Mouse (Mus musculus): ENCODE results near the gene Trpc5os.

Gene Trpc5os

DNA sequence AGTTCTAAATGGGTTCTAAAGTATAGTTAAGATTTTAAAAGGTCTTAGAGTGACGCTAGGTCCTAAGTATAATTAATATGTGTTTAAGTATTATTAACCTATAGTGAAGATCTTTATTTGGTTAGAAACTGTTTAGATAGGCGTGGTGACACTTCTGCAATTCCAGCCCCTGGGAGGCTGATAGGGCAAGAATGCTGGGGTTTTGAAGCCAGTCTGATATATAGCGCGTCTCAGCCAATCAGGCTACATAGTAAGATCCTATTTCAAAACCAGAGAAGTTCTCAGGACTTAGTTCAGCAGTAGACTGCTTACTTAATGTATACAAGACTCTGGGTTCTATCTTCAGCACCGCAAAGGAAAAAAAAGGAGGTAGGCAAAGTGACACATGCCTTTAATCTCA, at the start of gene Trpc5os:
Gene Trpc5os, plus strand, starts transcription at position 301 of the 400 bp plus-strand sequence.
- in situ Hi-C loops (cut with MseI, MboI), result no loop called here

GRCm38 (mm10) chrX:144408036-144408435, 48.3 kb upstream of the Trpc5os start:
- in situ Hi-C loops (cut with MseI, MboI), result loop anchor here in 1 of 2 experiments (25.0 kb wide), 1 partner anchor 229 kb away; no protein-coding TSS in a partner anchor

DNA sequence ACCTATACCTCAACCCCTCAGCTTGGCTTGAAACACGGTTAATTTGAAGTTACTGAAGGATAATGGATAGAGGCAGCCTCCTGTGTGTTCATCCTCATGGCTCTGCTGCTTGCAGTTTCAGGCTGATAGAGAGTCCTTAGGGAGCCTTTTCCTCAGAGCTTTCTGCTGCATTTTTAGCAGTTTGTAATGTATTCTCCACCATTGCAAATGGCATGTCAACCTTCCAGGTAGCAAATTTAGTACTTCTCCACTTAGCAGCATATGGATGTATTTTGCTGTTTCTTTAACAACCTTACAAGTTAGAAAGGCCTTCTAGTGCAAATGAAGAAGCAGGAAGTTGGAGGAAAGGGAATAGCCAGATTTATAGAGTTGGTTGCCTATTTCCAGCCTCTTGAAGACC, 36.1 kb upstream of the Trpc5os start:
- in situ Hi-C loops (cut with MseI, MboI), result loop anchor here in 1 of 2 experiments (25.0 kb wide), 1 partner anchor 217 kb away; no protein-coding TSS in a partner anchor

DNA sequence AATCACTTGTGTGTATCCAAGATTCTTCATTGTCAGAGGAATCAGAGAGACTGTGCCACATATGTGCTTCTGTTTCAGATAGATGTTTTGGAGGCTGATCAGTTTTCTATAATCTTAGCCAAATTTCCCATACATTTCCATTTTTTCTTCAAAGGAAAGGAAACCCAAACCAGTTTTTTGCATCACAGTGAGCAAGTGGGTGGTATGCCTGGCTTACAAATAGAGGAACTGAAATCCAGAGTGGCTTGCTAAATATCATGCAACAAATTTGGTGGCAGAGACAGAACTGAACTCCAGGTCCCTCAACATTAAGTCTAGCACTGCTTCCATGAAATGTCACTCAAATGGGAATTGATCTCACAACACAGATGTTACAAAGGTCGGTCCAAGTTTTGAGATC, 35.3 kb upstream of the Trpc5os start:
- in situ Hi-C loops (cut with MseI, MboI), result loop anchor here in 1 of 2 experiments (25.0 kb wide), 1 partner anchor 216 kb away; no protein-coding TSS in a partner anchor

DNA sequence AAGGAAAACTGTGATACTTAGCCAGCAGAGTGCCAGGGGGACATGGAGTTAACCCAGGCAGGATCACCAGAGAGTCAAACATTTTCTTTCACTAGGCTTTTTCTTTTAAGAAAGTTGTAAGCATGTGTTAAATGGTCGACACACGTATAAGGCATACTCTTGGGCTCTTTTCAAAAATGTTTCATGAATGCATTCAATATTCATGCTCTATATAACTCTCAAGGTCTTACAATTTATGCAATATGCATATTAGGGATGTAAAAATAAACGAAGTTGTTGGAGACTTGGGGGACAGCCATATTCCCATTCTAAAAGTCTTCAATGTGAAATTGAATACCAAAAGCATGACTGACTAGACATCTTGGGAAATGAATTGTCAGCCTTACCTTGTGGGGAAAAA, 32.5 kb upstream of the Trpc5os start:
- in situ Hi-C loops (cut with MseI, MboI), result loop anchor here in 1 of 2 experiments (25.0 kb wide), 1 partner anchor 213 kb away; no protein-coding TSS in a partner anchor

GRCm38 (mm10) chrX:144464416-144464815, 8.0 kb downstream of the Trpc5os start:
- in situ Hi-C loops (cut with MseI, MboI), result no loop called here

DNA sequence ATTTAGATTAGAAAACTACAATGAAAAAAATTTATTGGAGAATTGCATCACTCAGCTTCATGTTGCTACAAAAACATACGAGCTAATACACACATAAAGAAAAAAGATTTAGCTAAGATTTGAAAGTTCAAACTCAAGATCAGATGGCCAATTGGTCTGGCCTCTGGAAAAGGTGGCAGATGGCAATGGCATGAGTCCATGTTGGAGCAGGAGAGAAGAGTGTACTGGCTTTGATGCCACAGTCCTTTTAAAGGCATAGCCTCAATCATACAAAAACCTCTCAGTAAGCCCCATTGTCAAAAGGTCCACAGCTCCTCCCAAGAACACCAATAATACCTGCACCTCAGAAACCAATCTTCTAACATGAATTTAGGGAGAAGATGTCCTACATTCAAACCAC, 35.0 kb downstream of the Trpc5os start:
- in situ Hi-C loops (cut with MseI, MboI), result no loop called here

GRCm38 (mm10) chrX:144523239-144523638, 66.9 kb downstream of the Trpc5os start:
- in situ Hi-C loops (cut with MseI, MboI), result no loop called here

GRCm38 (mm10) chrX:144526042-144526441, 69.7 kb downstream of the Trpc5os start:
- in situ Hi-C loops (cut with MseI, MboI), result no loop called here
